Mouse (Mus musculus) colon, adult 2 months (tissue): Measurements from ENCODE around the gene Tspan14. TPM values are rescaled to one million over a fixed set of nuclear protein-coding genes. Genes with fewer than 3 reads are reported as not detected.

Experiments used
- polyA plus RNA-seq: library from polyadenylated mRNA; depleted of rRNA; stranded (reverse); fragments of >200 nt; gene quantifications from 2 replicates; pipeline ENCODE4 v1.2.3, GENCODE M21; 2012; rRNA removed

Gene Tspan14
- polyA plus RNA-seq = 37.8 and 40.6 TPM in 2 replicates

DNA sequence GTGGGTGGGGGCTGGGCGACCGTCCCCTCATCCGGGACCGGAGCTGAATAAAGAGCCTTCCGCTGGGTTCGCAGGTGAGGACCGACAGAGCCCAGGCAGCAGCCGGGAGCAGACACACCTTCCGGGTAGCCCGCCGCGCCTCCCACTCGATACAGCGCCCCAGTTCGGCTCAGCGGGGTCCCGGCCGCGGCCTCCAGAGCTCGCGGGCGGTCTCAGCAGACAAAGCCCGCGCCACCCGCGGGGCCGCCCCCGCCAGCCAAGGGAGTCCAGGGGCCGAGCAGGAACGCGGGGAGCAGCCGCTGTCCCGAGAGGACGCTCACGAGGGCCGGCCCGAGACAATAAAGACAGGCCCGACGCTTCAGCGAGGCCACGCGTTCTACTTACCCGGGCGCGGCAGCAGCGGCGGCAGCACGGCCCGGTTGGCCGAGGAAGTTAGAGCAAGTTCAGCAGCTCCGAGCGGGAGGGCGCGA lies at the start of gene Tspan14:
Tspan14 (minus strand) TSS at position 416 of the 470 bp plus-strand sequence.

DNA sequence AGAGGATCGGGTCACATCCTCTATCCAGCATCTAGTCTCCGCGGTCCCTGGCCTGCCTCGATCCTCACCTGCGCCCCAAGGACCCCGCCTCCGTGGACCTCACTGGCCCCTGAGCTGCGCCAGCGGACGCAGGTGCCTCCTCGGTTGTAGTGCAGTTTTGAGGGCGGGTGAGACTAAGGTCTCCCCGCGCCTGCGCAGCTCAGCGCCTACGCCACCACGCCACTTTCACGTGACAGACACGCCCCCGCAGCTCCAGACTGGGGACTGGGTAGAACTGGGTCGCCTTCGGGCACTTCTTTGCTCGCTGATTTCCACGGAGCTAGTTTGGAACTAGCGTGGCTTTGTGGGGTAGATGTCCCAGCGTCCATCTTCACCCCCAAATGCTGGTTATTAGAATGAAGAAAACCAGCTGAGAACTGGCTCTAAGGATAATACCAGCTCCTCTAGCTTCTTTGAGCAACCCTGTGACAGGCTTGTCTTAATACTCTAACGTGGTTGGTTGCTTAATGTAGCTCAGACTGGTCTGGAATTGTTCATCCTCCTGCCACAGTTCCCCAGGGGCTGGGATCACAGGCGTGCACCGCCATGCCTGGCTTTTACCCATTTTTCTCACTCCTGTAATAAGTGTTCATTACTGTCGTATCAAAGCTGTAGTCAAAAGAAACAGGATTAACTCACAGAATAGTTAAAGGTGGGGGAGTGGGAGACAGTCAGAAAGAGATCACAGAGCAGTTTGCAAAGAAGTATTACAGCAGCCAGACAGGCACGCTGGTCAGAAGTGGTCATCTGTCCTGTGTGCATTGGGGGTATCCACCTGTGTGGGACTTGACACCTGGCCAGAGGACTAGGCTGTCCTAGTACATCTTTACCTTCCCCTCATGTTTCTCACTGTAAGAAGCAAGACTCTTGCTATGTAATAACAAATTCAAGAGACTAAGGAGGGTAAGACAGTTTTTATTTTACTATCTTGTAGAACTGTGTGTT lies 47.3 kb upstream of the Tspan14 start, which contains the start of gene Fam213a:
Fam213a (minus strand) TSS at position 159 of the 984 bp plus-strand sequence.

DNA sequence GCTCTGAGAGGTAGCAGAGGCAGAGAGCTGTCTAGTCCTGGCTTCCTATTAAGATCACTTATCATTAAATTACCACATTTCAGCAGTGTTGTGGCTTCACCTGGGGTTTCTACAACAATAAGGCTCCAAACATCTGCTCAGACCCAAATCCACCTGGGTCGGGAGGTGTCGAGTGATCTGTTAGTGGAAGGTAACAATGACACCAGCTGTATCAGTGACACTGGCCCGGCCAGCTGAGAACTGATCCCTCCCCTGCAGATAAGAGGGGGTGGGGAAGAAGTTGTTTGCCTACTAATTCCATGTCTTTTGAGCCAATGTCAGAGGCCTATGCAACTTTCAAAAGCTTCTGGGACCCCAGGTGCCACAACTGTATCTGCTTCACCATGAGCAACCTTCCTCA lies 73.4 kb downstream of the Tspan14 start, which contains the start of gene Sh2d4b:
Sh2d4b (minus strand) TSS at position 71 of the 400 bp plus-strand sequence.

Other genes with a start within 250 kb of the Tspan14 start
- gene Sh2d4b, start 73.5 kb downstream of the Tspan14 start, polyA plus RNA-seq = 0.08 and 0.17 TPM in 2 replicates
- gene Fam213a, start 47.0 kb upstream of the Tspan14 start, polyA plus RNA-seq = 3.6 and 5.7 TPM in 2 replicates
- gene Dydc2, start 102.4 kb upstream of the Tspan14 start, polyA plus RNA-seq = not detected in 2 replicates
- not detected in 2 replicates for gene Dydc1, start 106.1 kb upstream of the Tspan14 start, polyA plus RNA-seq
- gene Mat1a, start 138.2 kb upstream of the Tspan14 start, polyA plus RNA-seq = 0.14 and 0.42 TPM in 2 replicates
- 0.19 TPM in 1 of 2 replicates, not detected in the other for gene Sftpa1, start 165.0 kb upstream of the Tspan14 start, polyA plus RNA-seq
- not detected in 2 replicates for gene Mbl1, start 184.7 kb upstream of the Tspan14 start, polyA plus RNA-seq
- not detected in 2 replicates for gene Sftpd, start 218.3 kb upstream of the Tspan14 start, polyA plus RNA-seq